Mouse (Mus musculus): ENCODE measurements at regions not wholly inside any gene's neighbourhood (a gene's known extent, or its start where the extent isn't known, plus 50 kb on each side); places are given as distances from the start of the nearest gene placed in this dataset.

GRCm38 (mm10) chr1:72058045-72058703 is 153.9 kb downstream of the Mreg start:
- WGBS (ENCODE audit: insufficient replicate concordance), result 29% methylated on average over 7 of the region's 7 CpGs
- peak; percentile 87 for TF ChIP-seq EP300 (IDR thresholded peaks at IDR 0.05; ENCODE audit: low read depth)
- no peak for TF ChIP-seq CTCF (IDR thresholded peaks at IDR 0.05; ENCODE audit: low read depth)
- no peak overlapping the region for H3K4me3 ChIP-seq (ENCODE audit: insufficient read depth in 1 of 2, low read depth in 2 of 2, low read length in 2 of 2)
- H3K9ac ChIP-seq (replicated peaks), result no peak overlapping the region
- peak; percentile 25 to 42 (median 35) for DNase-seq (ENCODE audit: low read depth in 3 of 3, low spot score in 3 of 3)
- H3K27ac ChIP-seq, result no peak overlapping the region
- peak; percentile 99 for ATAC-seq (ENCODE audit: insufficient read depth)
- H3K4me2 ChIP-seq (ENCODE audit: low read depth), result peak overlapping the region; percentile 18
- H3K9me3 ChIP-seq (ENCODE audit: control insufficient read depth, low read length), result no peaks in the 10 kb centered on the region
- peaks cover 4 to 12% of the 10 kb centered on the region in 2 experiments; a peak in 3 of 4 replicates for H3K4me1 ChIP-seq (replicated peaks; ENCODE audit: control insufficient read depth in 2 of 2, insufficient read depth in 2 of 2, low read length in 1 of 2)
- no peaks in the 10 kb centered on the region for H3K36me3 ChIP-seq (replicated peaks; ENCODE audit: control insufficient read depth, insufficient read depth, low read depth)
- H3K27me3 ChIP-seq (ENCODE audit: control insufficient read depth, insufficient read depth, low read length), result no peaks in the 10 kb centered on the region

- H3K36me3 ChIP-seq (replicated peaks; ENCODE audit: control insufficient read depth, insufficient read depth, low read depth), result no peaks in the 10 kb centered on the region
- no peak overlapping the region for H3K9ac ChIP-seq (replicated peaks)
- no peak overlapping the region for H3K27ac ChIP-seq
- no peak overlapping the region for H3K4me2 ChIP-seq (ENCODE audit: low read depth)
- H3K27me3 ChIP-seq (ENCODE audit: control insufficient read depth, insufficient read depth, low read length), result no peaks in the 10 kb centered on the region
- DNase-seq (ENCODE audit: low read depth in 3 of 3, low spot score in 3 of 3) (no peak), ATAC-seq (ENCODE audit: insufficient read depth) (no peak)
- H3K4me3 ChIP-seq (ENCODE audit: insufficient read depth in 1 of 2, low read depth in 2 of 2, low read length in 2 of 2), result no peak overlapping the region
- 44% methylated on average over 1 of the region's 1 CpGs for WGBS (ENCODE audit: insufficient replicate concordance)
- no peaks in the 10 kb centered on the region for H3K9me3 ChIP-seq (ENCODE audit: control insufficient read depth, low read length)
- peaks cover 4 to 12% of the 10 kb centered on the region in 2 experiments; a peak in 3 of 4 replicates for H3K4me1 ChIP-seq (replicated peaks; ENCODE audit: control insufficient read depth in 2 of 2, insufficient read depth in 2 of 2, low read length in 1 of 2)
- TF ChIP-seq CTCF (IDR thresholded peaks at IDR 0.05; ENCODE audit: low read depth) (no peak), EP300 (IDR thresholded peaks at IDR 0.05; ENCODE audit: low read depth) (no peak)
These were observed 157.6 kb downstream of the Mreg start for GRCm38 (mm10) chr1:72054541-72054940.

DNA sequence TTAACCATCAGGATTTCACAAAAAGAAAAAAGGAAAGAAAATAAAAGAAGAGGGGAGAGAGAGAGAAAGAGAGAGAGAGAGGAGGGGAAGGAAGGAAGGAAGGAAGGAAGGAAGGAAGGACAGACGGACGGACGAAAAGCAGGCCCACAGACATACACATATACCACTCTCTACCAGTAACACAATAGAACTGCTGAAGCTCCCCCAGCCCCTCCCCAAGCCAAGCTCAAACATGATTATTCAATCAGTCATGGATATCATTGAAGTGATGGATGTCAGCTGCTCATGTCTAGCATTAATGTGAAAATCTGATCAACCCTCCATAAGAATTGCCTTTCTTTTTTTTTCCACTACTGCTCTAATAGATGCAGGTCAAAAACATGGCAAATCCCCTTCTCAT is 161.2 kb downstream of the Mreg start:
- H3K9ac ChIP-seq (replicated peaks), result no peak overlapping the region
- H3K9me3 ChIP-seq (ENCODE audit: control insufficient read depth, low read length), result no peaks in the 10 kb centered on the region
- H3K4me1 ChIP-seq (replicated peaks; ENCODE audit: control insufficient read depth in 2 of 2, insufficient read depth in 2 of 2, low read length in 1 of 2), result no peaks in the 10 kb centered on the region
- no peak overlapping the region for H3K27ac ChIP-seq
- no peak overlapping the region for H3K4me2 ChIP-seq (ENCODE audit: low read depth)
- TF ChIP-seq EP300 (IDR thresholded peaks at IDR 0.05; ENCODE audit: low read depth), result no peak
- TF ChIP-seq CTCF (IDR thresholded peaks at IDR 0.05; ENCODE audit: low read depth), result no peak
- no peak overlapping the region for H3K4me3 ChIP-seq (ENCODE audit: insufficient read depth in 1 of 2, low read depth in 2 of 2, low read length in 2 of 2)
- H3K36me3 ChIP-seq (replicated peaks; ENCODE audit: control insufficient read depth, insufficient read depth, low read depth), result no peaks in the 10 kb centered on the region
- no peak for DNase-seq (ENCODE audit: low read depth in 3 of 3, low spot score in 3 of 3)
- ATAC-seq (ENCODE audit: insufficient read depth), result no peak
- no peaks in the 10 kb centered on the region for H3K27me3 ChIP-seq (ENCODE audit: control insufficient read depth, insufficient read depth, low read length)
- 63% methylated on average over 3 of the region's 3 CpGs for WGBS (ENCODE audit: insufficient replicate concordance)

DNA sequence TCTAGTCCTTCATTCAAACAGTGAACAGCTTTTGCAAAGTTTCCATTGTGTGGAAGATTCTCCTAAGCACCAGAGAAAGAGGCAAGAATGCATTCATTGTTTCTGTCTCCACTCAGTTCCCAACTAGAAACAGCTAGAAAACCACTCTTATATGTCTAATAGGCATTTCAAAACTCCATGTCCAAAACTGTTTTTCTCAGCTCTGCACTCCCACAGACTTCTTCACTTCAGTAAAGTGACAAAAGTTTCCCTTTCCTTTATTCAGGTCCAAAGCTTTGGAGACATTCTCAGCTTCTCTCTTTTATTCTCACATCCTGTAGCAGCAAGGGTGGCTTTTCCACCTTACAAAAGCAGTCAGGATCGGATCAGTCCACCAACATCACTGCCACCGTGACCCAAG is 166.0 kb downstream of the Mreg start:
- H3K4me1 ChIP-seq (replicated peaks; ENCODE audit: control insufficient read depth in 2 of 2, insufficient read depth in 2 of 2, low read length in 1 of 2), result no peaks in the 10 kb centered on the region

GRCm38 (mm10) chr1:72038518-72038917 is 173.6 kb downstream of the Mreg start:
- no peak for TF ChIP-seq CTCF (IDR thresholded peaks at IDR 0.05; ENCODE audit: low read depth)
- no peak for TF ChIP-seq EP300 (IDR thresholded peaks at IDR 0.05; ENCODE audit: low read depth)
- no peak overlapping the region for H3K4me3 ChIP-seq (ENCODE audit: insufficient read depth in 1 of 2, low read depth in 2 of 2, low read length in 2 of 2)
- H3K27me3 ChIP-seq (ENCODE audit: control insufficient read depth, insufficient read depth, low read length), result no peaks in the 10 kb centered on the region
- no peak overlapping the region for H3K27ac ChIP-seq
- peaks cover 2 to 9% of the 10 kb centered on the region in 2 experiments; a peak in 2 of 4 replicates for H3K4me1 ChIP-seq (replicated peaks; ENCODE audit: control insufficient read depth in 2 of 2, insufficient read depth in 2 of 2, low read length in 1 of 2)
- no peak overlapping the region for H3K4me2 ChIP-seq (ENCODE audit: low read depth)
- ATAC-seq (ENCODE audit: insufficient read depth) (no peak), DNase-seq (ENCODE audit: low read depth in 3 of 3, low spot score in 3 of 3) (no peak)
- no peaks in the 10 kb centered on the region for H3K36me3 ChIP-seq (replicated peaks; ENCODE audit: control insufficient read depth, insufficient read depth, low read depth)
- no peak overlapping the region for H3K9ac ChIP-seq (replicated peaks)
- WGBS (ENCODE audit: insufficient replicate concordance), result 42% methylated on average over 9 of the region's 9 CpGs
- H3K9me3 ChIP-seq (ENCODE audit: control insufficient read depth, low read length), result no peaks in the 10 kb centered on the region

More for the DNA sequence above, 166.0 kb downstream of the Mreg start:
- no peaks in the 10 kb centered on the region for H3K36me3 ChIP-seq (replicated peaks; ENCODE audit: control insufficient read depth, insufficient read depth, low read depth)
- H3K27me3 ChIP-seq (ENCODE audit: control insufficient read depth, insufficient read depth, low read length), result no peaks in the 10 kb centered on the region
- TF ChIP-seq CTCF (IDR thresholded peaks at IDR 0.05; ENCODE audit: low read depth), result no peak
- no peak for TF ChIP-seq EP300 (IDR thresholded peaks at IDR 0.05; ENCODE audit: low read depth)
- H3K27ac ChIP-seq, result no peak overlapping the region
- DNase-seq (ENCODE audit: low read depth in 3 of 3, low spot score in 3 of 3) (no peak), ATAC-seq (ENCODE audit: insufficient read depth) (no peak)
- H3K9ac ChIP-seq (replicated peaks), result no peak overlapping the region
- no peak overlapping the region for H3K4me2 ChIP-seq (ENCODE audit: low read depth)
- H3K9me3 ChIP-seq (ENCODE audit: control insufficient read depth, low read length), result no peaks in the 10 kb centered on the region
- H3K4me3 ChIP-seq (ENCODE audit: insufficient read depth in 1 of 2, low read depth in 2 of 2, low read length in 2 of 2), result no peak overlapping the region
- 40% methylated on average over 2 of the region's 2 CpGs for WGBS (ENCODE audit: insufficient replicate concordance)
